Mouse (Mus musculus) MEL (cell line): ENCODE results near the gene Sez6l2.

Experiments used
- CTCF ChIP-seq, 3 experiments: IDR thresholded peaks in 2 of 3; conservative IDR thresholded peaks in 1 of 3; 2 replicates each; pipeline ENCODE4 v1.5.1; 2011 to 2012; ENCODE audit warnings: low read length in 3 of 3, low read depth in 2 of 3, mild to moderate bottlenecking in 2 of 3, improper control_type of control experiment in 1 of 3, inconsistent platforms in 1 of 3, mixed read lengths in 1 of 3, moderate library complexity in 1 of 3; ENCODE audit not compliant: control insufficient read depth in 1 of 3, insufficient read depth in 1 of 3, poor library complexity in 1 of 3, severe bottlenecking in 1 of 3
- MAFK ChIP-seq: IDR thresholded peaks from 2 replicates; pipeline ENCODE4 v1.6.1; 2011; ENCODE audit warnings: low read depth, mild to moderate bottlenecking, low read length, improper control_type of control experiment, borderline replicate concordance
- MAX ChIP-seq: IDR thresholded peaks from 2 replicates; pipeline ENCODE4 v1.6.1; 2011; ENCODE audit warnings: low read length, improper control_type of control experiment
- NELFE ChIP-seq: IDR thresholded peaks from 2 replicates; pipeline ENCODE4 v1.6.1; 2011; ENCODE audit warnings: low read depth, low read length, improper control_type of control experiment
- POLR2A ChIP-seq, 2 experiments: IDR thresholded peaks; 2 replicates each; pipeline ENCODE4 v1.6.1; 2011 to 2012; ENCODE audit warnings: low read length in 2 of 2, mild to moderate bottlenecking in 2 of 2, control low read depth in 1 of 2, improper control_type of control experiment in 1 of 2, low read depth in 1 of 2, moderate library complexity in 1 of 2; ENCODE audit not compliant: control insufficient read depth in 1 of 2, insufficient read depth in 1 of 2, poor library complexity in 1 of 2
- TBP ChIP-seq: IDR thresholded peaks from 2 replicates; pipeline ENCODE4 v1.8.0; 2011; ENCODE audit warnings: low read depth, low read length, improper control_type of control experiment
- USF2 ChIP-seq, 2 experiments: IDR thresholded peaks; 2 replicates each; pipeline ENCODE4 v1.6.1; 2011 to 2012; ENCODE audit warnings: improper control_type of control experiment in 2 of 2, low read length in 2 of 2, borderline replicate concordance in 1 of 2, inconsistent platforms in 1 of 2, low read depth in 1 of 2, mild to moderate bottlenecking in 1 of 2; ENCODE audit not compliant: insufficient read depth in 1 of 2
- ZKSCAN1 ChIP-seq: IDR thresholded peaks from 2 replicates; pipeline ENCODE4 v1.6.1; 2012; ENCODE audit warnings: low read depth, mild to moderate bottlenecking, inconsistent platforms, low read length, improper control_type of control experiment, moderate library complexity

DNA sequence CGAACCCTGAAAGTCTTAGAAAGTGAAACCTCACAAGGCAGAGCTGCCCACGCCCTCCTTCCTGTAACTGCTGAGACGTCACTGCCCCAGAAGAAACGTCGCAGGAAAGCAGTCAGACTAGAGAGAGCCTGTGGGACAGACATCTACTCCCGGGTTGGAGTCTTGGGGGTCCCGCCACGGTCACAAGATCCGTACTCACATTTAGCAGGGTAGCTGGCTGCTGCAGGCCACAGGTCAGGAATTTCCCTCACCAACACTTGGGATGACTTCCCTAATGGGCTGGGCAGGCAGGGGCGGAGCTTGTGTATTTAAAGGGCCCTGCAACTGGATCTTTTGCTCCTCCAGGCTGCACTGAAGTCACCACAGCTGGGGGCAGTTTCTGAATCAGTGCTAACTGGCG is 64.0 kb downstream of the Sez6l2 start, which contains the start of gene Mvp:
- TF ChIP-seq ZKSCAN1: no peak
- no peak for TF ChIP-seq CTCF (IDR thresholded peaks at IDR 0.05 in 2 of 3, conservative IDR thresholded peaks at IDR 0.05 in 1 of 3; ENCODE audit: control insufficient read depth in 1 of 3, insufficient read depth in 1 of 3, low read depth in 2 of 3, low read length in 3 of 3, poor library complexity in 1 of 3, severe bottlenecking in 1 of 3)
- TF ChIP-seq POLR2A (IDR thresholded peaks at IDR 0.05; ENCODE audit: control insufficient read depth in 1 of 2, insufficient read depth in 1 of 2, low read depth in 1 of 2, low read length in 2 of 2, poor library complexity in 1 of 2): peak in 1 of 2 experiments; percentile 56; a peak in 1 of 4 replicates
- TF ChIP-seq NELFE: peak; percentile 48
- 0 out of 2 replicates have a peak, but pooled peaks have one; percentile 30 for TF ChIP-seq MAX
- no peak for TF ChIP-seq MAFK
- 0 out of 2 replicates have a peak, but pooled peaks have one; percentile 18 for TF ChIP-seq TBP
- TF ChIP-seq USF2 (IDR thresholded peaks at IDR 0.05; ENCODE audit: borderline replicate concordance in 1 of 2, insufficient read depth in 1 of 2, low read depth in 1 of 2, low read length in 2 of 2): no peak
